Mouse (Mus musculus) spleen, postnatal 10 days (tissue): ENCODE data around the gene Itpr1.

ENCODE experiments used
- DNase-seq, 2 experiments: peaks; one replicate each; pipeline ENCODE4 v3.0.0; 2021 to 2022; ENCODE audit warnings: low spot score in 2 of 2

The Itpr1 gene

DNA sequence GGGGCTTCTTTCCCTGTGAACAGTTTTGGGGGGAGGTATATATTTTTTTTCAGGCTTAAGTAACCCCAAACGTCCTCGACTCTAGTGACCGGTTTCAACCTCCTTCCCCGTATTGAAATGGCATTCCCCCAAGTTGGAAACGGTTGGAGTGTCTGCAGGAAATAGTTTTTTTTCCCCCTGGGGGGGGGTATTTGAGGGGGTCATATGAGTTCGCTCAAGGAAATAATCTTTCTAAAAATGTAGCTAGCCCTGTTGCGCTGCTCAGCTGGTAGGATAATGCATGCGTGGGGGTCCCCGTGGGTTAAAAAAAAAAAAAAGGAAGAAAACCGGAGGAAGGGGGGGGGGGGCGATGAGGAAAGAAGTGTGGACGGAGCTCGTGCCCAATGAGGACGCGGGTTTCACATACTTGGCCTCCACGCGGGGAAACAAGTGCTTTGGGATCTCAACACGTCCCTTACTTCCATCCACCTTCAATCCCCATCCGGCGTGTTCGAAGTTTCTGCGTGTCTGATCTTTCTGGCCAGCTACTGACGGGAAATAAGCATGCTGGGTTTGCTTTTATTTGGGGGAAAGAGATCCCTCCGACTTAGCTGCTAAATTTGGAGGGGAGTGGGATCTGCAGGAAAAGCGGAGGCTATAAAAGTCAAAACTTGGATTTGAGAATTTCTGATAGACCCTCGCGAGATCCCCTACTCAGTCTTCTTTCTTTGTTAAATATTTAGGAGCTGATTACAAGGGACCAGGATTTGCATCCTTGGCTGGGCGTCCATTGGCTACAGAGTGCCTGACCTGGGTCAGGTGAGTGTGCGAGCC lies 791 bp downstream of the Itpr1 start:
- peak in 1 of 2 experiments; percentile 33 for DNase-seq

DNA sequence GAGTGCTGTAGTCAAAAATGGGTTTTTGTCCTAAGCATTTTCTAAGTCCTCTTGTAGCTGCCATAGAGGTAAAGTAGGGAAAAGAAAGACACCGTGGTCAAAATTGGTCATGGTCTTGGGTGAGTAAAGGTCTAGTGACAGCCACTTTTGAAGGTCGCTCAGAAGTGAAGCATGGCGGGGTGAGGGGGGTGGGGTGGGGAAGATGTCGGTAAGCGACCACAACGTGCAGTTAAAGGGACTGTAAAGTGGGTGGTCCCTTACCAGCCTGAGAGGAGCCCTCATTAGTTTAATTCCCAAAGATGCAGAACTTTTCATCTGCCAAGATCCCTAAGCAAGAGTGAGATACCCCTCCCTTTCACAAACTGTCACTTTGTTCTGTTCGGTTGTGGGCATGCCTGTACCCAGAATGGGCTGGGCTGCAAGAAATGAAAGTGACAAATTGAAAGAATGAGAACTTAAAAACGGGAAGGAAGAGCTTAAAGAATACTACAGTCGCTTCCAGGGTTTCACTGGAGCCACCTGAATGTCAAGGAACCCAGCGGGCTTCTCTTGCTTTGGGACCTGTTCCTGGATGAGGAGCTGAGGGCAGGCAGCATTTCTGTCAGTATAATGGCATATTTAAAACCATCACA lies 1.5 kb downstream of the Itpr1 start:
- no peak for DNase-seq

DNA sequence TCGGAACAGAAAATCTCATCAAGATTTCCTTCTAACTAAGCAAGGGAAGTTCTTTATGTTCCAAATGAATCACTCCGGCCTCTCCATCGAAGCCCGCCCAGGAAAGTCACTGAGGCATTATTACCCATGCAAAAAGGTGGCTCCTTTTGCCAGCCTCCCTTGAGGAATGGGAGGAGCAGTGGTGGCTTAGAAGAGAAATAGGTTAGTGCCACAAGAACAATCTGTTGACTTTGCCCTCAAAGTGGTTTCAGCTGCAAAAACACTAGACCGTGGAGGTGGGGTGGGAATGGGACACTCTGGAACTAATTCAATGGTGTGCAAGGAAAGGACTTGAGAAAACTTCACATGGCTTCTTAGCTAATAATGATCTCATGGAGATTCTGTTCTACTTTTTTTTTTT lies 3.2 kb downstream of the Itpr1 start:
- DNase-seq, result no peak

DNA sequence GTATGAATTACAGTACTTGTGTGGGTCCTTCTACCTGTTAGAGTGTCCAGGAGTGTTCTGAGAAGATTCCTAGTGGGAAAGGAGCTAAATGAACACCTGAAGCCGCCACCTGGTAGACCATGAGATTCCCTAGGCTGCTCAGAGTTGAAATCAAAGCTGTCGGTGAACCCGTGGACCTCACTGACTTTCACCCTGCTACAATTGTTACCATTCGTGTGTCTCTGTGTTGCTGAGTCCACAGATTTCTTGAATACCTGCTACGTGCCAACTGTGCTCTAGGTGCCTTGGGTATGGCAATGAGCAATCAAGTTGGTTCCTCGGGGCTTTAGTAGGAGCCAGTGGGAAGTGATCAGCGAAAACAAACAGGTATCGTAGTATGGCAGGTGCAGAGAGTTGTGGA lies 3.9 kb downstream of the Itpr1 start:
- DNase-seq, result no peak

GRCm38 (mm10) chr6:108217987-108218386 lies 5.1 kb downstream of the Itpr1 start:
- DNase-seq, result no peak

GRCm38 (mm10) chr6:108222435-108222834 lies 9.5 kb downstream of the Itpr1 start:
- DNase-seq, result no peak

DNA sequence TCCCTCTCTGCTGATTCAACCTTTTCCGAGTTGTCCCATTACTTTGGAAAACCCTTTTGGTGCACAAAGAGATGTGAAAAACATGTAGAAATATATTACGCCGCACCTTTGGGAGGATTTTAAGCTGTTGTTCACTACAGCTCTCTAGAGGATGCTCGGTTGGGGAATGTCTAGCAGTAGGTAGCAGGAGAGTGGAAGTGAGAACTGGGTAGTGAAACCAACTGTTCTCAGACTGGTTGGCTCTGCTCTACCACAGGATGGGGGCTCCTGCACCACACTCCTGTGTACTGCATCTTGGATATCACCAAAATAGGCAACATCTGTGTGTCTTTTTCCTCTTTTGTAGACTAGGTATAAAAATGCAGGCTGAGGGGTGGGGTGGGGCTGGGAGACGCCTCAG lies 10.0 kb downstream of the Itpr1 start:
- DNase-seq, result no peak

GRCm38 (mm10) chr6:108224361-108224760 lies 11.5 kb downstream of the Itpr1 start:
- DNase-seq, result no peak

- no peak for DNase-seq
Observed at GRCm38 (mm10) chr6:108225027-108225426, 12.1 kb downstream of the Itpr1 start.

DNA sequence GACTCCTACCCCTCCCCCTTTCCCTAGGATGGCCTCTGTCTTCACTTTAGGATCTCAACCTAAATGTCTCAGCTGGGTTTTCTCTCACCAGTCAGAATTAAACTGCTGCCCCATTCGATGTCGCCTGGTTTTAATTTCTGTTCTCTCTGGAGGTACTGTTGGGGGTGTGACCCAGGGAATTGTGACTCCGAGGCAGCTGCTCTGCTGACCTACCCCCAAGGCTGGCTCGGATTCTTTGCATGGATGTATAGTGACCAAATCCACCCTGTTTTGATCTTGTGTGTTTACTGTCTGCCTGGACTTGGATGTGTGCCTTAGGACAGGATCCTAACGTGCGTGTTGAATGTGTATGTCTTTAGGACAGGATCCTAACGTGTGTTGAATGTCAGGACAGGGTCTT lies 13.3 kb downstream of the Itpr1 start:
- no peak for DNase-seq

DNA sequence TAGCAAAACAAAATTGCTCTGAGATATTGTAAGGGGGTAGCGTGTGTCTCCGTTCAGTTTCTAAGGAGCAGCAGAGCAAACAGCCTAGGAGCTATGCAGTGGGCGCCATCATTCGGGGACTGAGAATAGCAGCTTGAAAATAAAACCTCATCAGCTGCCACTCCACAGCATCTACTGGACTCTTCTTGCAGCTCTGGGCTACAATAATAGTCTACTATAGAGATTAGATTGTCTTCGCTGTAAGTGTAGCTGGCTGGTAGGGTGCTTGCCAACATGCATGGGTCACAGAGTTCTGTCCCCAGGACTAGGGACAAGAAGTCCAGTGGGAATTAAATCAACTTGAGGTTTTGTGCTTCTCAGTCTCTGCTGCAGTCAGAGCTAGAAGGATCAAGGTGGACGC lies 14.6 kb downstream of the Itpr1 start:
- no peak for DNase-seq

- no peak for DNase-seq
Observed at GRCm38 (mm10) chr6:108228048-108228447, 15.2 kb downstream of the Itpr1 start.

- no peak for DNase-seq
Observed at GRCm38 (mm10) chr6:108228601-108229000, 15.7 kb downstream of the Itpr1 start.

- DNase-seq, result no peak
Observed at GRCm38 (mm10) chr6:108230608-108231007, 17.7 kb downstream of the Itpr1 start.

GRCm38 (mm10) chr6:108231892-108232710 lies 19.2 kb downstream of the Itpr1 start:
- DNase-seq, result no peak

DNA sequence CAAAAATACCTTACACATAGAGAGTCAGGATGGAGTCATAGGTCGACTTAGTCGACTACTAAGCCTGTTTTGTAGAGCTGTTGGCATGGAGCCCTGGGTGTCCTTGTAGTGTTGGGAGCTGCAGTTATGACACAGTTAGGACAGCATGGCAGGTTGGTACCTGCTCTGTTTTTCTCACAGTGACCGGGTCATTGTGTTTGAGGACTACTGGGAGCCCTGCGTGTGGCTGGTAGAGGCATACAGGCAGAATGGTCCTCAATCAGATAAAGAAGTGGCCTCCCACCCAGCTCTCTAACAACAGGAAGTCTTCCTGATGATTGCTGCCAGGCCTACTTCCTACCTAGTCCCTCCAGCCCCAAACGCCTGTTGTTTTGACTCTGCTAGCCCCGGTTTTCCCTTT lies 20.2 kb downstream of the Itpr1 start:
- no peak for DNase-seq

- DNase-seq, result no peak
Observed at GRCm38 (mm10) chr6:108234536-108234935, 21.6 kb downstream of the Itpr1 start.

GRCm38 (mm10) chr6:108235680-108236123 lies 22.8 kb downstream of the Itpr1 start:
- DNase-seq, result no peak

DNA sequence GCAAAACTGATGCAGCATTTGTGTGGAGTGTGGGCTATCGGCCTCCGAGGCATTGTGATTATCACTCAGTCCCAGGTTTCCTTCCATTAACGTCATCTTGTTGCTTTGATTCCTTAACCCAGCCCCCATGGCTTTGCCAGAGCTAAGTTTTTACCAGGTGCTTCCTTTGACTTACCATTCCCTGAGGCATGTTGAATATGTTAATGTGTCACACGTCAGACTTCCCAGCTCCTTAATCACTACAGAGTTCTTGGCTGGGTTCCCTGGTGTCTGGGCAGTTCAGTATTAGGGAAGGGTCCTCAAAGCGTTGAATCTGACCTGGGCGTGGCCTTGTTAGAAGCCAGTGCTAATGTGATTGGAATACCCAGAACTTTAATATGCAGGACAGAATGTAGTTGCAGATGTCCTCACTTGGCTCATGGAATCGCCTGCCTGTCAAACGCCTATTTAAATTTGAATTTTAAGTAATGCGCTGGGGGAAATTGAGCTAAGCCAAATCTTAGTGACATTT lies 23.6 kb downstream of the Itpr1 start:
- DNase-seq, result no peak

DNA sequence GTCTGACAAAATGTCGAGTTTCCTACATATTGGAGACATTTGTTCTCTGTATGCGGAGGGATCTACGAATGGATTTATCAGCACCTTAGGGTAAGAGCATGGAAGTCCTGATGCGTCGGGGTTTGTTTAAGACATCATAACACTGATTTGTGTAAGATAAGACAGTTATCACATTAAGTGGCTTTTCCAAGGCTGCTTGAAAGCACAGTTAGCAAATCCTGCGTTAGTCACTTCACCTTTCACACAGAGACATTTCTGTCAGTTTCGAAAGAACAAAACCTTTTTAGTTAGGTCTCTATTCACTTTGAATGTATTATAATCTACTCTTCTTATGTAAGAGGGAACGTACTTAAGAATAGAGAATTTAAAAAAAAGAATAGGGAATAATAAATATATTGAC lies 24.1 kb downstream of the Itpr1 start:
- no peak for DNase-seq

- DNase-seq, result no peak
Observed at GRCm38 (mm10) chr6:108237585-108237984, 24.7 kb downstream of the Itpr1 start.

- no peak for DNase-seq
Observed at GRCm38 (mm10) chr6:108238011-108238410, 25.1 kb downstream of the Itpr1 start.
